Mouse (Mus musculus) CH12.LX (cell line): ENCODE measurements at regions not wholly inside any gene's neighbourhood (a gene's known extent, or its start where the extent isn't known, plus 50 kb on each side); places are given as distances from the start of the nearest gene placed in this dataset.

ENCODE experiments used
- CHD2 ChIP-seq: IDR thresholded peaks from 2 replicates; pipeline ENCODE4 v1.6.1; 2011; ENCODE audit warnings: low read length, improper control_type of control experiment
- CTCF ChIP-seq, 2 experiments: IDR thresholded peaks in 1 of 2; conservative IDR thresholded peaks in 1 of 2; 2 replicates each; pipeline ENCODE4 v1.5.1; 2011 to 2012; ENCODE audit warnings: low read depth in 2 of 2, low read length in 2 of 2, improper control_type of control experiment in 1 of 2, inconsistent platforms in 1 of 2, mild to moderate bottlenecking in 1 of 2, moderate library complexity in 1 of 2
- E2F4 ChIP-seq: IDR thresholded peaks from 2 replicates; pipeline ENCODE4 v1.6.1; 2011; ENCODE audit warnings: low read depth, low read length, improper control_type of control experiment; ENCODE audit not compliant: insufficient replicate concordance
- HCFC1 ChIP-seq: IDR thresholded peaks from 2 replicates; pipeline ENCODE4 v1.6.1; 2012; ENCODE audit warnings: low read depth, mild to moderate bottlenecking, inconsistent platforms, low read length, improper control_type of control experiment
- MAX ChIP-seq: IDR thresholded peaks from 2 replicates; pipeline ENCODE4 v1.6.1; 2011; ENCODE audit warnings: low read length, improper control_type of control experiment
- MXI1 ChIP-seq: IDR thresholded peaks from 2 replicates; pipeline ENCODE4 v1.6.1; 2011; ENCODE audit warnings: mild to moderate bottlenecking, low read depth, low read length, improper control_type of control experiment
- POLR2A ChIP-seq: IDR thresholded peaks from 2 replicates; pipeline ENCODE4 v1.6.1; 2011; ENCODE audit warnings: low read depth, mild to moderate bottlenecking, improper control_type of control experiment, low read length
- USF2 ChIP-seq: conservative IDR thresholded peaks from 2 replicates; pipeline ENCODE4 v1.6.1; 2011; ENCODE audit warnings: low read depth, low read length, improper control_type of control experiment
- ZKSCAN1 ChIP-seq: IDR thresholded peaks from 2 replicates; pipeline ENCODE4 v1.6.1; 2012; ENCODE audit warnings: low read depth, inconsistent platforms, low read length, improper control_type of control experiment, borderline replicate concordance

DNA sequence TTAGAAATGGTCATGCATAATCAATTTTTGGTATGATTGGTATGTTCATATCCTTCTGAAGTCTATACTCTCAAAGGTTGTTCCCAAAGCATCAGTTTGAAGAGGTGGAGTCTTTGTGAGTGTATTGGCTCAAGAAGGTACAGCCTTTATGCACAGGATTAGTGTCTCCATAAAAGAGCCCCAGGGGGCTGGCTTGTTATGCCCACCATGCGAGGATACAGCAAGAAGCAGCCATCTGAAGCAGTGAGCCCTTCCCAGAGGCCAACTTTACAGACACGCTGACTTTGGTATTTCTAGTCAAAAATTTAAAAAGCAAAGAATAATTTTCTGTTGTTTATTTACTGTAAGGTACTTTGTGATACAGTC lies 157.1 kb downstream of the Emp1 start:
- TF ChIP-seq MAX (no peak), MXI1 (no peak), ZKSCAN1 (no peak), POLR2A (no peak), E2F4 (no peak), CHD2 (no peak), CTCF (conservative IDR thresholded peaks at IDR 0.05 in 1 of 2, IDR thresholded peaks at IDR 0.05 in 1 of 2; ENCODE audit: low read depth in 2 of 2, low read length in 2 of 2) (no peak), USF2 (no peak), HCFC1 (no peak)
